12 mouse cellular contexts compared by ENCODE assay signal in the genomic region with DNA sequence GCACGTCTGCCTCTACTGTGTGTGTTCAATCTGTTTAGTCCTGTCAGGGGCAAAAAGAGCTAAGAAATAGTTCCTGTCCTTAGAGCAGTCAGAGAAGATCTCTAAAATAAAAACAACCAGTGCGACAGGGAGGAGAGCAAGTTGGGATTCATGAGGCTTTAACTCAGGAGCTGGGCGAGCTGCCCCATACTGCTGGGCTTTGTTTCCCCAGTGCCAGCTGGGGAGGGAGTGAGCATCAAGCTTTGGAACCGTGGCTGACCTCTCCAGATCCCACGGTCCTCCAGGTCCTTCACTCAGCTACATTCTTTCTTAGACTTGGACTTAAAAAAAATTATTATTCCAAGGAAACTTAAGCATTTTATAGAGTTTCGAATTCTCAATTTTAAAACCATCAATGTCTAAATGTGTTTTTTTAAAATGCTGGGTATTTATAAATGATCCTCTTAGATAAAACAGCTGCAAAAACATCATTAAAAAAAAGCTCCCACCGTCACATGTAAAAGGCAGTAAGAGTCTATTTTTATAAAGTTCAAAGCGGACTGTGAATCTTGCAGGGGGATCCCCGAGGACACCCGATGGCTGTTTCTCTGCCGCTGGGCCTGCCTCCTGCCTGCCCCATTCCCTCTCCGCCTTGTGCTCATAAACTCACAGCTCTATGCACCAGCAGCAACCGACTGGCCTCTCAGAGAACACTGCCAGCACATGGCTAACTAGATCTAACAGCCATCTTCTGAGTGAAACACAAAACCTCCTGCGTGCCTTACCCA.
A peak's percentile ranks its signal among the peaks of the same experiment; 100 is the strongest.
DNase-seq lines count a peak whose midpoint lies in the region; ATAC-seq and TF ChIP-seq lines count a peak whose summit lies in the region.
"Had no signal": no experiment of that assay in that cellular context is flagged by ENCODE, and none has a peak within 500 bp of the region (broad histone marks: within the 10 kb centered on the region; RNA-seq: fewer than 3 reads in every experiment).

No protein-coding gene starts in this region.

- peak; percentile 23 for ATAC-seq in forebrain, postnatal 0 days
- ATAC-seq in forebrain, embryonic 11.5 days (replicated peaks; ENCODE audit: low FRiP score) = no peak
- ATAC-seq in limb, embryonic 11.5 days (ENCODE audit: insufficient number of reproducible peaks, low FRiP score, low TSS enrichment, low read depth) = no peak

- no peaks in the 10 kb centered on the region for H3K9me3 ChIP-seq in forebrain, postnatal 0 days (ENCODE audit: low read length)
- no peaks in the 10 kb centered on the region for H3K9me3 ChIP-seq in forebrain, embryonic 11.5 days (ENCODE audit: control insufficient read depth, low read length)
- H3K9me3 ChIP-seq in limb, embryonic 11.5 days (ENCODE audit: control insufficient read depth, low read length) = no peaks in the 10 kb centered on the region; the same call in 1 of the 2 replicates
- no peaks in the 10 kb centered on the region for H3K9me3 ChIP-seq in limb, embryonic 10.5 days (replicated peaks)
- H3K9me3 ChIP-seq: embryonic facial prominence, embryonic 15.5 days; megakaryocyte, embryonic 14.5 days; neural tube, embryonic 13.5 days had no signal

- no peak for TF ChIP-seq CTCF in forebrain, postnatal 0 days (IDR thresholded peaks at IDR 0.05; ENCODE audit: low read depth)

- DNase-seq in forebrain, postnatal 0 days = no peak
- DNase-seq in forebrain, embryonic 11.5 days (ENCODE audit: low spot score) = no peak
- DNase-seq in limb, embryonic 11.5 days (ENCODE audit: low spot score) = peak; percentile 25
- no peak for DNase-seq in limb, embryonic 10.5 days (ENCODE audit: low spot score)
- DNase-seq in gastrocnemius, postnatal 14 days = peak; percentile 20
- DNase-seq in spleen, postnatal 4 days (ENCODE audit: low spot score in 2 of 2) = no peak
- no peak for DNase-seq in lung, postnatal 10 days
- DNase-seq: heart, postnatal 10 days; kidney, postnatal 36 days had no signal

- intact Hi-C loops in gastrocnemius, postnatal 14 days (cut with DNase I; ENCODE audit: low total_unique reads) = no loop called here

- 32% methylated on average over 14 of the region's 14 CpGs for WGBS in forebrain, postnatal 0 days
- WGBS in forebrain, embryonic 11.5 days = 35% methylated on average over 14 of the region's 14 CpGs
- WGBS in limb, embryonic 11.5 days = 41% methylated on average over 14 of the region's 14 CpGs
- 53% methylated on average over 14 of the region's 14 CpGs for WGBS in limb, embryonic 10.5 days

- no peak overlapping the region for H3K4me2 ChIP-seq in forebrain, postnatal 0 days (ENCODE audit: low read depth)
- H3K4me2 ChIP-seq in forebrain, embryonic 11.5 days (ENCODE audit: low read depth, low read length, severe bottlenecking) = no peak overlapping the region
- H3K4me2 ChIP-seq in limb, embryonic 11.5 days (ENCODE audit: low read depth, severe bottlenecking) = no peak overlapping the region
- H3K4me2 ChIP-seq: embryonic facial prominence, embryonic 15.5 days; neural tube, embryonic 13.5 days had no signal

- no peak overlapping the region for H3K9ac ChIP-seq in forebrain, postnatal 0 days
- no peak overlapping the region for H3K9ac ChIP-seq in forebrain, embryonic 11.5 days (ENCODE audit: low read length)
- no peak overlapping the region for H3K9ac ChIP-seq in limb, embryonic 11.5 days (ENCODE audit: low read length)
- H3K9ac ChIP-seq: embryonic facial prominence, embryonic 15.5 days; neural tube, embryonic 13.5 days had no signal

- H3K36me3 ChIP-seq in forebrain, postnatal 0 days (ENCODE audit: insufficient read depth) = no peaks in the 10 kb centered on the region
- no peaks in the 10 kb centered on the region for H3K36me3 ChIP-seq in forebrain, embryonic 11.5 days (ENCODE audit: control insufficient read depth, insufficient read depth, low read length)
- no peaks in the 10 kb centered on the region for H3K36me3 ChIP-seq in limb, embryonic 11.5 days (ENCODE audit: control insufficient read depth, insufficient read depth, low read length)
- no peaks in the 10 kb centered on the region for H3K36me3 ChIP-seq in limb, embryonic 10.5 days
- H3K36me3 ChIP-seq: embryonic facial prominence, embryonic 15.5 days; neural tube, embryonic 13.5 days had no signal

- H3K27me3 ChIP-seq in forebrain, postnatal 0 days (ENCODE audit: insufficient read depth, low read length) = no peaks in the 10 kb centered on the region
- H3K27me3 ChIP-seq in forebrain, embryonic 11.5 days (ENCODE audit: control insufficient read depth, insufficient read depth, low read length) = no peaks in the 10 kb centered on the region
- no peaks in the 10 kb centered on the region for H3K27me3 ChIP-seq in limb, embryonic 11.5 days (ENCODE audit: control insufficient read depth, insufficient read depth, low read length)
- no peaks in the 10 kb centered on the region for H3K27me3 ChIP-seq in limb, embryonic 10.5 days (ENCODE audit: low read depth, poor library complexity, severe bottlenecking)
- H3K27me3 ChIP-seq: embryonic facial prominence, embryonic 15.5 days; megakaryocyte, embryonic 14.5 days; neural tube, embryonic 13.5 days had no signal

- H3K4me3 ChIP-seq in forebrain, postnatal 0 days (ENCODE audit: low read depth, low read length) = no peak overlapping the region
- H3K4me3 ChIP-seq in forebrain, embryonic 11.5 days (ENCODE audit: low read depth, low read length) = no peak overlapping the region
- no peak overlapping the region for H3K4me3 ChIP-seq in limb, embryonic 11.5 days (ENCODE audit: low read depth, low read length)
- H3K4me3 ChIP-seq in limb, embryonic 10.5 days = no peak overlapping the region
- H3K4me3 ChIP-seq: embryonic facial prominence, embryonic 15.5 days; megakaryocyte, embryonic 14.5 days; neural tube, embryonic 13.5 days had no signal

- H3K27ac ChIP-seq in forebrain, postnatal 0 days (ENCODE audit: low read depth, low read length) = no peak overlapping the region
- H3K27ac ChIP-seq in forebrain, embryonic 11.5 days (ENCODE audit: low read depth, low read length) = no peak overlapping the region
- no peak overlapping the region for H3K27ac ChIP-seq in limb, embryonic 11.5 days (replicated peaks; ENCODE audit: low read depth, low read length)
- no peak overlapping the region for H3K27ac ChIP-seq in limb, embryonic 10.5 days
- H3K27ac ChIP-seq: embryonic facial prominence, embryonic 15.5 days; neural tube, embryonic 13.5 days had no signal

- no peaks in the 10 kb centered on the region for H3K4me1 ChIP-seq in forebrain, postnatal 0 days (ENCODE audit: insufficient read depth)
- no peaks in the 10 kb centered on the region for H3K4me1 ChIP-seq in forebrain, embryonic 11.5 days (replicated peaks; ENCODE audit: control insufficient read depth, insufficient read depth, low read length)
- peaks cover 8% of the 10 kb centered on the region; the same call in 1 of the 2 replicates for H3K4me1 ChIP-seq in limb, embryonic 11.5 days (ENCODE audit: control insufficient read depth, insufficient read depth, low read length)
- H3K4me1 ChIP-seq in limb, embryonic 10.5 days = peaks cover 6% of the 10 kb centered on the region; the same call in 1 of the 2 replicates
- H3K4me1 ChIP-seq: embryonic facial prominence, embryonic 15.5 days; megakaryocyte, embryonic 14.5 days had no signal

Comparison
In these comparisons a context has a peak if more than half of its experiments do, and no peak if none do; other contexts are left out.
1. DNase-seq: peak in limb, embryonic 11.5 days (single experiment) and gastrocnemius, postnatal 14 days (single experiment); none in forebrain, postnatal 0 days (single experiment), forebrain, embryonic 11.5 days (single experiment), limb, embryonic 10.5 days (single experiment), spleen, postnatal 4 days (0 of 2) and lung, postnatal 10 days (single experiment).